Mouse (Mus musculus): Measurements from ENCODE around the gene Gm3095. TPM values are rescaled to one million over a fixed set of nuclear protein-coding genes. Genes with fewer than 3 reads are reported as not detected.
"Not testable (repeated sequence)": the region's sequence is repeated elsewhere in the genome, so short reads cannot be mapped to it uniquely, and the experiment has no call there.

The Gm3095 gene
- total RNA-seq (2021), result not detected
- long read RNA-seq, experiment 1, result 0 reads
- long read RNA-seq, experiment 2, result 0 reads

GRCm38 (mm10) chr14:3963247-3963646 is at the start of gene Gm3095:
Gene Gm3095, plus strand, starts transcription at chr14:3963547.
- DNase-seq, result not testable (repeated sequence)

GRCm38 (mm10) chr14:3931456-3931855 is 31.9 kb upstream of the Gm3095 start, which contains the start of gene Gm3029:
Gene Gm3029, plus strand, starts transcription at chr14:3931756.
- not testable (repeated sequence) for DNase-seq

DNA sequence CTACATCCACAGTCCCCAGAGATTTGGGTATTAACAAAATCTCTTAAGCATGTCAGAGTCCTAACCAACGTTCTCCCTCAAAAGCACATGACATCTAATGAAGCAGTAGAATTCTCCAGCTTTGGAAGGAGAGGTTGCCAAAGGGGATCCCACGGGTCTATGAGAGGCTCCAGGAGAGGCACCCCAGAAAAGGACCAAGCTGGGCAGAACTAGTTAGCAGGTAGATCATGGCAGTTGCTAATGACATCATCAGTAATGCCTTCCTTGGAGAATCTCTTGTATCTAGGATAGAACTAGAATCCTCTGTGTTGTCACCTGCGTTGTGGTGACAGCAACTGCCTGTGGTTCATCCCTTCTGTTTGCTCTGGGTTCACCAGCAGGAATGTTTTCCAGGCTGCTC is 34.7 kb downstream of the Gm3095 start, which contains the start of gene Gm3099:
Gene Gm3099, plus strand, starts transcription at position 301 of the 400 bp plus-strand sequence.
- not testable (repeated sequence) for DNase-seq

Other genes starting within 250 kb of the Gm3095 start
- not detected for gene Gm3002, start 153.5 kb upstream of the Gm3095 start, total RNA-seq (2021)
- under 1 TPM in 1 of 2 experiments, not detected in 1; 0.17 TPM for gene Gm3033, start 117.3 kb upstream of the Gm3095 start, total RNA-seq (2021)
- not detected for gene Gm2916, start 79.4 kb upstream of the Gm3095 start, total RNA-seq (2021)
- not detected for gene Gm3029, start 31.8 kb upstream of the Gm3095 start, total RNA-seq (2021)
- not detected for gene Gm3099, start 34.8 kb downstream of the Gm3095 start, total RNA-seq (2021)
- gene Gm5796, start 60.4 kb downstream of the Gm3095 start, total RNA-seq (2021), result under 1 TPM; 0.28 to 0.30 TPM
- not detected for gene Gm3115, start 120.6 kb downstream of the Gm3095 start, total RNA-seq (2021)
- under 1 TPM in 1 of 2 experiments, not detected in 1; 0.62 TPM for gene Gm8108, start 147.0 kb downstream of the Gm3095 start, total RNA-seq (2021)
- gene Gm3127, start 201.5 kb downstream of the Gm3095 start, total RNA-seq (2021), result not detected
- not detected for gene Gm2974, start 219.0 kb downstream of the Gm3095 start, total RNA-seq (2021)

Measured in heart, adult 18-20 months (tissue).